Mouse (Mus musculus) heart, embryonic 12.5 days (tissue): ENCODE results near the gene Hs2st1. TPM values are rescaled to one million over a fixed set of nuclear protein-coding genes. Genes with fewer than 3 reads are reported as not detected.
A peak's percentile ranks its signal among the peaks of the same experiment; 100 is the strongest.

ENCODE experiments used
- ATAC-seq: fragments of 200-750 bp; cut with Nextera tagmentation; 2 replicates; pipeline ENCODE4 v1.8.0; 2017; ENCODE audit warnings: moderate TSS enrichment, moderate library complexity; ENCODE audit not compliant: insufficient number of reproducible peaks, low FRiP score
- H3K27ac ChIP-seq: fragments of 300-500 bp; sonication (generic); 2 replicates; pipeline ENCODE4 v1.5.1; 2016; ENCODE audit warnings: mild to moderate bottlenecking, moderate library complexity; ENCODE audit not compliant: poor library complexity, severe bottlenecking
- H3K27me3 ChIP-seq: fragments of 300-500 bp; sonication (generic); replicated peaks from 2 replicates; pipeline ENCODE4 v1.6.1; 2016; ENCODE audit warnings: mild to moderate bottlenecking, moderate library complexity
- H3K36me3 ChIP-seq: fragments of 300-500 bp; sonication (generic); 2 replicates; pipeline ENCODE4 v1.6.1; 2016; ENCODE audit warnings: mild to moderate bottlenecking, moderate library complexity
- H3K4me1 ChIP-seq: fragments of 300-500 bp; sonication (generic); replicated peaks from 2 replicates; pipeline ENCODE4 v1.6.1; 2016; ENCODE audit warnings: mild to moderate bottlenecking
- H3K4me2 ChIP-seq: fragments of 300-500 bp; sonication (generic); 2 replicates; pipeline ENCODE4 v1.6.1; 2016; ENCODE audit warnings: mild to moderate bottlenecking, moderate library complexity
- H3K4me3 ChIP-seq: fragments of 300-500 bp; sonication (generic); 2 replicates; pipeline ENCODE4 v1.5.1; 2016; ENCODE audit warnings: mild to moderate bottlenecking
- H3K9ac ChIP-seq: fragments of 300-500 bp; sonication (generic); 2 replicates; pipeline ENCODE4 v1.6.1; 2016; ENCODE audit warnings: mild to moderate bottlenecking, moderate library complexity
- H3K9me3 ChIP-seq: fragments of 300-500 bp; sonication (generic); replicated peaks from 2 replicates; pipeline ENCODE4 v1.6.1; 2016; ENCODE audit warnings: mild to moderate bottlenecking, moderate library complexity
- WGBS: fragments of 180-500 bp; shearing (Covaris S2); methylation state at CpG from one replicate; pipeline ENCODE4 v1.1.7; 2016; 5-methylcytosine and 5-hydroxymethylcytosine counted together
- polyA plus RNA-seq: library from polyadenylated mRNA; unstranded; fragments of >200 nt; fragmentation: Nextera tagmentation; extraction: Ambion mirVana; gene quantifications from 2 replicates; pipeline ENCODE4 v1.2.1, GENCODE M21; 2016

The Hs2st1 gene
- polyA plus RNA-seq, 1 experiment from 2014 or later: 11.7 TPM

- H3K27me3 ChIP-seq: peaks cover 3% of the 10 kb centered on the region; the same call in 1 of the 2 replicates
- peak overlapping the region; percentile 78 for H3K4me2 ChIP-seq
- no peaks in the 10 kb centered on the region for H3K9me3 ChIP-seq
- peak overlapping the region; percentile 59 for H3K9ac ChIP-seq
- ATAC-seq: no peak
- peak overlapping the region; percentile 48 for H3K4me3 ChIP-seq
- H3K4me1 ChIP-seq: 0 out of 2 replicates have a peak, but pooled peaks cover 4% of the 10 kb centered on the region
- 37% methylated on average over 15 of the region's 16 CpGs for WGBS
- no peak overlapping the region for H3K27ac ChIP-seq
- no peaks in the 10 kb centered on the region for H3K36me3 ChIP-seq
These were observed 188.5 kb downstream of the Hs2st1 start for GRCm38 (mm10) chr3:144381431-144381980.

- Histone ChIP-seq H3K4me2 (peak overlapping the region; percentile 78), H3K4me3 (peak overlapping the region; percentile 48), H3K36me3 (no peaks in the 10 kb centered on the region), H3K9ac (peak overlapping the region; percentile 59), H3K27ac (no peak overlapping the region), H3K4me1 (0 out of 2 replicates have a peak, but pooled peaks cover 5% of the 10 kb centered on the region), H3K9me3 (no peaks in the 10 kb centered on the region), H3K27me3 (peaks cover 3% of the 10 kb centered on the region; the same call in 1 of the 2 replicates)
- peak; percentile 92 for ATAC-seq
- 1% methylated on average over 18 of the region's 18 CpGs for WGBS
These were observed 189.1 kb downstream of the Hs2st1 start for GRCm38 (mm10) chr3:144380921-144381320.

- Histone ChIP-seq H3K4me3 (no peak overlapping the region), H3K9ac (no peak overlapping the region), H3K4me1 (0 out of 2 replicates have a peak, but pooled peaks cover 8% of the 10 kb centered on the region), H3K27ac (no peak overlapping the region), H3K9me3 (no peaks in the 10 kb centered on the region), H3K27me3 (peaks cover 3% of the 10 kb centered on the region; the same call in 1 of the 2 replicates), H3K36me3 (no peaks in the 10 kb centered on the region), H3K4me2 (no peak overlapping the region)
- no peak for ATAC-seq
- WGBS: 76% methylated on average over 4 of the region's 4 CpGs
These were observed 190.2 kb downstream of the Hs2st1 start for GRCm38 (mm10) chr3:144379801-144380200.

Other genes starting within 250 kb of the Hs2st1 start
- 405 and 413 TPM in 2 replicates for gene Selenof, start 123 bp upstream of the Hs2st1 start, polyA plus RNA-seq
- 145 and 147 TPM in 2 replicates for gene Sh3glb1, start 150.2 kb upstream of the Hs2st1 start, polyA plus RNA-seq
- gene Clca3a1, start 190.8 kb upstream of the Hs2st1 start, polyA plus RNA-seq: 22.1 and 24.1 TPM in 2 replicates
- 0.72 and 0.78 TPM in 2 replicates for gene Clca3a2, start 249.3 kb upstream of the Hs2st1 start, polyA plus RNA-seq